Mouse (Mus musculus) adrenal gland, postnatal 10 days (tissue): ENCODE measurements at regions not wholly inside any gene's neighbourhood (a gene's known extent, or its start where the extent isn't known, plus 50 kb on each side); places are given as distances from the start of the nearest gene placed in this dataset.
A peak's percentile ranks its signal among the peaks of the same experiment; 100 is the strongest.
"Not testable (repeated sequence)": the region's sequence is repeated elsewhere in the genome, so short reads cannot be mapped to it uniquely, and the experiment has no call there.

Experiments used
- DNase-seq: peaks from one replicate; pipeline ENCODE4 v3.0.0; 2021; ENCODE audit warnings: mixed read lengths

GRCm38 (mm10) chr3:22815842-22816241 lies 739.4 kb downstream of the Tbl1xr1 start:
- DNase-seq = no peak

- no peak for DNase-seq
Observed at GRCm38 (mm10) chr3:22826485-22826884, 750.0 kb downstream of the Tbl1xr1 start.

DNA sequence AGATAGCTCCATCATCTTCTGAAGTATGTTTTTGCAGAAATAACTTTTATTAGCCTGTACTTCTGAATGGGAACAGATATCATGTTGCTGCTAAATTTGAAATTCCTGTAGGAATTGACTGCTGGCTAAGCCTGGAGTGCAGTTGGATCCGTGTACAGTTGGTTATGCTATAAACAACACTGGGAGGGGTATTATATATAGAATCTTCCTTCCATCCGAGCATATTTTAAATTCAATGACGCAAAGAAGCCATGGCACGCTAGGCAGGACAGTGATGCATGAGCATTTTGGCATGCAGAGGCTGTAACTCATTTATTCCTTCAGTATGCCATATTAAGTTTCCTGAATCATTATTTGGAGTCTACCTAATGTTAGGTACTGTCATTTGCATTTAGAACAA lies 762.5 kb downstream of the Tbl1xr1 start:
- no peak for DNase-seq

GRCm38 (mm10) chr3:22850474-22850873 lies 774.0 kb downstream of the Tbl1xr1 start:
- DNase-seq = no peak

DNA sequence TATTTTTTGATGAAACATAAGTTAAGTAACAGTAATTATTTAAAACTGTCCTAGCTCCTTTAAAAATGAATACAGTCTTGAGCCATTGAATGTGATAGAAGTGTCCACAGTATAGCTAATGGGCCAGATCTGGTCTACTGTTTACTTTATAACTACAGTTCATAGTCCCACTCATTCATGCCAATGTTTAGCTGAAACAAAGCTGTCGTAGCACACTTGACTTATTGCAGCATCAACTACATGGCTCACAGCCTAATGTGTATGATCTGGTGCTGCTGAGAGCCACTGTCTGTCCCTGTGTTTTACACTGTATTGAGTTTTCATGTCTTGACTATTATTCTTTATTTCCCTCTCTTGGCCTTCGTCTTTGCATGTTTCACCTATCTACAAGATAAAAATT lies 787.1 kb downstream of the Tbl1xr1 start:
- DNase-seq = no peak

- no peak for DNase-seq
Observed at GRCm38 (mm10) chr3:22877883-22878282, 801.4 kb downstream of the Tbl1xr1 start.

GRCm38 (mm10) chr3:22892735-22893134 lies 816.3 kb downstream of the Tbl1xr1 start:
- no peak for DNase-seq

DNA sequence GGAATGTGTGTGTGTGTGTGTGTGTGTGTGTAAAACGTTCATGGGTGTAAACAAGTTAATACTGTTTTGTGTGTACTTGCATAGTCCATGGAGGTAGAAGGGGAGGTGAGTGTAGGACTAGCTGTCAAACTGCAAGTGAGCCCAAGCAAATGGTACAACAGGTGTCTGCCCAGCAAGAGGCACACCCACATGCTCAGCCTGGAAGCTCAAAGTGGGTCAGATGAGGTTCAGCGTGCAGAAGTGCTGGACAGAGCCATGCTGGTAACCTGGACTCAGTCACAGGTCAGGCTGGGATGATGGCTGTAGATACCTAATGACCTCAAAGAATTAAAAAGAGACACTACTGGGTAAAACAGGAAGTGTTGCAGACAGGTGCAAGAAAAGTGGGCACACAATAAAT lies 821.2 kb downstream of the Tbl1xr1 start:
- DNase-seq = peak; percentile 8

DNA sequence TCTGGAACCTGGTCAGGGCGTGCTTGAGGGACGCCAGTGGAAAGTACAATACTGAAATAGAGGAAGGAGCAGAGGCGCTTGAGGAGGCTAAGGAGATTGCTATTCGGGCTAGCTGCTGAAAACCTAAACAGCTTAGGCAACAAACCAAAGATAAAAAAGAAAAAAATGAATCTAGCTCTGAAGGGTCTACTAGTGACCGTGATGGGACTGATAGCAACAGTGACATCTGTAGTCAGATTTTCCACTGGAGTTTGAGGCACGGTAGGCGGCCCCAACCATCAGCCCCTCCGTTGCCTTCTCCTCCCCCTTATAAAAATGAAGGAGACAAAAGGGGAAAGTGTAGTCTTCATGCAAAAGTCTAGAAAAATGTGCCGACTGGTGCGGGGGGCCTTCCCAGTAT lies 824.5 kb downstream of the Tbl1xr1 start:
- no peak for DNase-seq

- DNase-seq = no peak
Observed at GRCm38 (mm10) chr3:22928970-22929369, 852.5 kb downstream of the Tbl1xr1 start.

DNA sequence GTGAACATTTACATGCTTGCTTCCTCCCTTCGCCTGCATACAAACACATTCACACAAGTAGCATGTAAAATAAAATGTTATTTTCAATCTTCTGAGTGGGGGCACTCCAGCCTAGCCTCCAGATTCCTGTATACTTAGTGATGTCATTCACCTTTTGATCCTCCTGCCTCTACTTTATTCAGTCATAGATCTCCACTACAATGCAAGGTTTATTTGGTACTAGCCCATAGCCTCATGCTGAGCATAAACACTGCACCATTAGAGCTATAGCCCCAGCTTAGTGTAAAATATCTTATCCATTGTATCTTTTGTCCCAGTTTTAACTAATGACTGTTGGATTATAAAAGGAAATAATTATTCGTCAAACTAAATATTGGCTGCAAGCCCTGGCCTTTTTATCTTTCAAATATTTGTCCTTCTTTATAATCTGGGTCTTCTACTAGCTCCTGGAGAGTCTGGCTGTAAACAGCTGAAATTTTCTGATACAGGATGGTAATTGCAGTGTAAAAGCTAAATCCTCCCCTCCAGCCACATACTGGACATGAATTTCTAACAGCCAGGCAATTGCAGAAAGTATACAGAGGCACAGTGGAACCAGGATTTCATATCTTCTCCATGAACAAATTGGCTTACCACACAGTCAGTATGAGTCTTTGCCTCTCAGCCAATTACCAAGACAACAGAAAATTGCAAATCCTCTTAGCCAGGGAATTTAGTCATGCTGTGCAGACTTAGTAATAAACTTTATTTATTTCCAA lies 853.5 kb downstream of the Tbl1xr1 start:
- DNase-seq = no peak

DNA sequence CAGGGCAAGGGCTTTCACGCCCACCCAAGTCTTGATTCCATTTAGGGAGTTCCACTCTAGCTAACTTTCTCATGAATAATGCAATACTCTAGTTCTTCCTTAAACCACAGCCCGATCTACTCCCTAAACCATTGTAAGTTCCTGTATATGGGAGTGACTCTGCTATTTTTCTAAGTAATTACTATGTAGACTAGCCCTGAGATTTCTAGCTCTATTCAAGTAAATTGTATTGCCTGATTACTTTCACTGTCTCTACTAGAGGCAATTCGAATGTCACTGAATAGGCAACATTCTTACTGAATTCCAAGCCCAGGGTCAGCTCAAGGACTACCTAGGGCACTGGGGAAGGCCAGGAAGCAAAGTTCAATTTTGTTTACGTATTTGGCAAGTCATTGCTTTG lies 869.2 kb downstream of the Tbl1xr1 start:
- not testable (repeated sequence) for DNase-seq

DNA sequence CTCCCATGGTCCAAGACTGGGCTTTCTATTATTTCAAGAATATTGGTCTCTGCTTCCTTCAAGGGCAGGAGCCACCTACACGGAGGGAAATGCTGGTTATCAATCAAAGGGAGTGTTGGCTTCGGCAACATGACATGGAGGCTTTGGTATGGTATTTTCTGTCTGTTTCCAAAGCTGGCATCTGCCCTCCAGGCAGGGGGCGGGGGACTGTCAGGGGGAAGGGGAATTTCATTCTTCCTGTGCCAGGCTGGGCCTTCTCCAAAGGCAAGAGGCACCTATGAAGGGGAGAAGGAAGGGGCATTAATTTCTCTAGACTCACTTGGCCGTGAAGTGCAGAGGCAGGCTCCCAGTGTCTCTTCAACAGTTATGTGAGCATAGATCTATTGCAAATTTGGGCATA lies 870.7 kb downstream of the Tbl1xr1 start:
- no peak for DNase-seq

DNA sequence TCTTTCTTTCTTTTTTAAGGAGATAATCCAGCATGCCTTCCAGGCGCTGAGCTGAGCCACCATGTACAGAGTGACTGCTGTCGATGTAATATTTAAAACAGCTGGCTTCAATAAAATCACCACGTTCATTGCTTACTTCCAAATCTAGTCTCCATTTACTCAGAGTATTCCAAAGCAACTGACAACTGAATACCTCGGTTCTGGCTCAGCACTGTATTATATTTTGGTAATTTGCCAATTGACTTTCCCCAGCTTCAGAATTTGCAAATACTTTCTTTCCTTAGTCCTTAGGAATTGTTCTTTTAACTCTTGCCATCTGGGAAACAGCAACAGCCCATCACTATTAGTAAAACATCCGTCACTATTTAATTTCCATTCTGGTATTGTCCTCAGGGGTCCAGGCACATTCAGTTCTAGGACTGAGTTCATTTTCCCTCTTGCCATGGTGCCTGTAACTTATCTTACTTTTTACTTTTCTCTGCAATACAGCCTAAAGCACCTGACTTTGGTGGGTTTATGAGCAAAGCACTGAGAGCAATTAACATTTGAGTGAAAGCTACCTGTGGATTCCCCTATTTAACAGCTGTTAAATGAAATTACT lies 871.8 kb downstream of the Tbl1xr1 start:
- no peak for DNase-seq

DNA sequence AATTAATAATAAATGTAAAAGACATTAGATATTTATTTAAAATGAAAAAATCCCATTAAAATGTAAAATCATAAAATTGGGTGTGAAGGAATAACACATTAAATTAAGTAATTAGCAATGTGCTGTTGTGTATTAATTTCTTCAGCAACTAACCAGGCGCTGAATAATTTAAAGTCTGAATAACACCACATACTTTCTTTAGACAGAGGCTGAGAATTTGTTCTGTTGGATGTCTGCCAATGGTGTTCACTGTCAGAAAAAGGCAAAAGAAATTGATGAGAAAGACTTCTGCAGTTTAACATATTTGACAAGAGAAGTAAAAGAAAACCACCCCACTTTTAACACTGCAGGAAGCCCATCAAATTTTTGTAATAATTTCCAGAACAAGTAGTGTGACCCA lies 881.0 kb downstream of the Tbl1xr1 start:
- no peak for DNase-seq

DNA sequence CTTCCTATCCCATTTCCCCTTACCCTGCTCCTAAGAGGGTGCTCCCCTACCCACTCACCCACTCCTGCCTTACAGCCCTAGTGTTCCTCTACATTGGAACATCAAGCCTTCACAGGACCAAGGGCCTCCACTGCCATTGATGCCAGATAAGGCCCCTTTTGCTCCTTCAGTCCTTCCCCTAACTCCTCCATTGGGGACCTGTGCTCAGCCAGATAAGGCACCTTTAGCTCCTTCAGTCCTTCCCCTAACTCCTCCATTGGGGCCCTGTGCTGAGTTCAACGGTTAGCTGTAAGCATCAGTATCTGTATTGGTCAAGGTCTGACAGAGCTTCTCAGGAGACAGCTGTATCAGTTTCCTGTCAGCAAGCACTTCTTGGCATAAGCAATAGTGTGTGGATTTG lies 896.2 kb downstream of the Tbl1xr1 start:
- no peak for DNase-seq

GRCm38 (mm10) chr3:22976801-22977200 lies 900.3 kb downstream of the Tbl1xr1 start:
- DNase-seq = no peak

- DNase-seq = no peak
Observed at GRCm38 (mm10) chr3:22979896-22980890, 903.7 kb downstream of the Tbl1xr1 start.

- no peak for DNase-seq
Observed at GRCm38 (mm10) chr3:22982430-22982829, 906.0 kb downstream of the Tbl1xr1 start.

DNA sequence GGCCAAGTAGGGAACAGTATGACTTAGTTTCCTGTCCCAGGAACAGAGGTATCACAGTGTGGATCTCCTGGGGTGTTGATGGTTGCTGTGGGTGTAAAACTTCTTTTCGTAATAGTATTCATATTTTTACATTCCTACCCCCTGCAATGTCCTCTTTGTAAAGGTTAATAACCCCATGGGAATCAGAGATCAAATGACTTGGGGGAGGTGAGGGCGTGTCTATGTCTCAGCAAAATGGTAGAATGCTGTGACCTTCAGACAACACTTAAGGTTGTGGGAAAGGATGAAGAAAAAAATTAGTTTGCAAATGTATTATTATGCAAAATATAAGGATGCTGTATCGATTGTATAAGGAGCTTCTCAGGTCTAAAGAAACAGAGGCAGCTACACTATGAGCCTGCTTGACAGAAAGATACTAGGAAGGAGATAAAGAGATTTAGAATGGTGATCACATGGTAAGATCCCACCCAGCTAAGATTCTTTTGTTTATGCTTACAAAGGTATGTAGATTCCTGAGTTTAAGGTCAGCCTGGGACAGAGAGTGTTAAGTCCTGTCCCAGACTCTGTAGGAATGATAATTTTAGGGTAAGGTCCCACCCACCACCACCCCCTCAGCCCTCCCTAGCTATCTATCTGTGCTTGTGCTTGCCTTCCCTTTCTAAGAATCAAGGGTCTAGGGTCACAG lies 913.8 kb downstream of the Tbl1xr1 start:
- DNase-seq = no peak

GRCm38 (mm10) chr3:22995228-22995627 lies 918.8 kb downstream of the Tbl1xr1 start:
- DNase-seq = no peak

DNA sequence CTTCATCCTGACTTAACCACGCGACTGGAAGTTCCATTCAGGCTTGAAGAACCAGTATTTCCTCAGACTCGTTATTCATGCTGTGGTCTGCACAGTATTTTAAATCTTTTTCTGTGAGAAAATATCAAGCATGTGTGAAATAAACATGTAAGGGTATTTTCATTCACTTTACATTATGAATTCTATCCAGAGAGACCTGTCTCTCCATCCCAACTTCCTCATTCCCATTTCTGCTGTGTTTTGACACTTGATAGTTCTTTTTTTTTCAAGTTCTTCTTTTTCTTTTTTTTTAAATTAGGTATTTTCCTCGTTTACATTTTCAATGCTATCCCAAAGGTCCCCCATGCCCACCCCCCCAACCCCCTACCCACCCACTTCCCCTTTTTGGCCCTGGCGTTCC lies 919.4 kb downstream of the Tbl1xr1 start:
- DNase-seq = no peak
